Mouse (Mus musculus) layer of hippocampus, adult 6 months (tissue): Measurements from ENCODE around the gene Gm9970. TPM values are rescaled to one million over a fixed set of nuclear protein-coding genes. Genes with fewer than 3 reads are reported as not detected.

ENCODE experiments used
- long read RNA-seq, 2 experiments: library from polyadenylated mRNA; unstranded; transcript quantifications; one replicate each; pipeline ENCODE4 v2.0.0; 2019 to 2020
- polyA plus RNA-seq: library from polyadenylated mRNA; unstranded; fragments of <200 nt; fragmentation: Nextera tagmentation; gene quantifications from 2 replicates; pipeline ENCODE4 v1.2.3, GENCODE M21; 2021

Gene Gm9970
- polyA plus RNA-seq: not detected in 2 replicates
- long read RNA-seq, experiment 1: 0 reads
- long read RNA-seq, experiment 2: 0 reads

GRCm38 (mm10) chr5:31240637-31241521 lies at the start of gene Gm9970, which contains the start of gene Nrbp1:
Gm9970 (minus strand) TSS chr5:31241232.
Nrbp1 (plus strand) TSS chr5:31240864.

GRCm38 (mm10) chr5:31251541-31252101 lies 10.6 kb upstream of the Gm9970 start, which contains the start of gene Krtcap3:
Krtcap3 (plus strand) TSS chr5:31251691.

DNA sequence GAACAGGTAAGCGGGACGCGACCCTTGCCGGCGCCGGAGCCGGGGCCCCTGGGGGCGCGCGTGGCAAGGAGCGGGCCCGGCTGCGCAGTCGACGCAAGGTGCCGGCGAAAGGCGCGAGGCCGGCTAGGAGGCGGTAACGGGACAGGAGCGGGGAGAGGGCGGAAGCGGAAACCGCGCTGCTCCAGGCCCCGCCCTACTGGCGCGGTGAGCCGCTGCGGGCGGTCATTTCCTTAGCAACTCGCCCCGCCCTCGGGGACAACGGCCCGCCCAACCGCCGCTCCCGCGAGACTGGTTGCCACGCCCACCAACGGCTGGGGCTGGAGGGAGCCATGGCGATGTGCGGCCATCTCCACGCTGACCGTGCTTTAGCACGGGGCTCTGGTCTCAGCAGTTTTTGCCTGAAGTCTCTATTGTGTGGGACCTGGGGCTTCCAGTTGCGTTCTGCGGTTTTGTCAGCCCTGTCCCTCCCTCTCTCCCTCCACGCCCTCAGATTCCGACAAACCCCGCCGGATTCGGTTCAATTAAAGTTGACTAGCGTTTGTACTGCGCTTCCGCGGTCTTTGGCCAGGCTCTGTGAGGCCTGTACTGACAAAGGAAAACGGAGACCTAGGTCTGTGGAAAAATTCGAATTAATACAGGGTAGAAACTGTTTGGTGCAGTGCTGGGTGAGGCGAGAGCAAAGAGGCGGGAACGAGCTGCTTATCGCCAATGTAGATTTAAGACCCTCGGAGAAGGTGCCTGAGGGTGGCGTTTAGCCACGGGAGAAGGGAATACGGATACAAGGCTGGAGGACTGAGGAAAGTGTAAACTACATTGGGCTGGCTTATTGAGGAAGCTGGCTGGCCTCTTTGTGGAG lies 20.4 kb downstream of the Gm9970 start, which contains the start of gene Ppm1g:
Gene Ppm1g (minus strand): TSS at position 240 of the 856 bp plus-strand sequence.

DNA sequence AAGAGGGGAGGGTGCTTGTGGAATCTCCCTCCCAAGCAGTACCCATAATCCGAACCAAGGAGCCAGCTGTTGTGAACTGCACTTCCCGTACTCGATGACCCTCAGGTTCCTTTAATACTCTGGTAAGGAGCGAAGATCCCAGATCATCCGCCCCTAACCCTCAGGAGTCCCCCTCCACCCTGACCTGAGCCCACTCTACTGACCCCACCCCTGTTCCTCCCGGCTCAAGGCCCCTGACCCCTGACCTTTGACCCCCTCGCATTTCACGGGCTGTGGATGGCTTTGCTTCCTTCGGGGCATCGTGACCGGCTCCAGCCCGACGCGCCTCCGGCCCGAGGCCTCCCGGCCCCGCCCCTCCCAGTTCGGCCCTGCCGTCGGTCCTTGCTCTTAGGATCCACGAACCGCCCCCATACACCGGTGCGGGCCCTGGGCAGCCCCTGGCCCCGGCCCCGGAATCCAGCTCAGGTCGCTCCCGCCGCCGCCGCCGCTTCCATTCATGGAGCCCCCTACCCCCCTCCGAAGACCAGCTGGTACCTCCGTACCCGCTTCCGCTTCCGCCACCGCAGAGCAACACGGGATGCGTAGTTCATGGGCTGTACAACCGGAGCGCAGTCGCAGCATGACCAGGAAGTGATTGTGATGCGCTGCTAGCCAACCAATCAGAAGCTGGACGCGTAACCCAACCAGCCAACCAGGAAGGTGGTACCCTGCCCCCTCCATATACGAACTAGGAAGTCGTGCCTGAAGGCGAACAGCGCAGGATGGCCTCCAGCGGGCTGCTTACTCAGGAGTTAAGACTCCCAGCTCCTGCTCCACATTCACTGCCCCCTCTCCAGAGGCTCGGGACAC lies 39.1 kb downstream of the Gm9970 start, which contains the start of gene Zfp513:
Gene Zfp513 (minus strand): TSS at position 562 of the 849 bp plus-strand sequence.

DNA sequence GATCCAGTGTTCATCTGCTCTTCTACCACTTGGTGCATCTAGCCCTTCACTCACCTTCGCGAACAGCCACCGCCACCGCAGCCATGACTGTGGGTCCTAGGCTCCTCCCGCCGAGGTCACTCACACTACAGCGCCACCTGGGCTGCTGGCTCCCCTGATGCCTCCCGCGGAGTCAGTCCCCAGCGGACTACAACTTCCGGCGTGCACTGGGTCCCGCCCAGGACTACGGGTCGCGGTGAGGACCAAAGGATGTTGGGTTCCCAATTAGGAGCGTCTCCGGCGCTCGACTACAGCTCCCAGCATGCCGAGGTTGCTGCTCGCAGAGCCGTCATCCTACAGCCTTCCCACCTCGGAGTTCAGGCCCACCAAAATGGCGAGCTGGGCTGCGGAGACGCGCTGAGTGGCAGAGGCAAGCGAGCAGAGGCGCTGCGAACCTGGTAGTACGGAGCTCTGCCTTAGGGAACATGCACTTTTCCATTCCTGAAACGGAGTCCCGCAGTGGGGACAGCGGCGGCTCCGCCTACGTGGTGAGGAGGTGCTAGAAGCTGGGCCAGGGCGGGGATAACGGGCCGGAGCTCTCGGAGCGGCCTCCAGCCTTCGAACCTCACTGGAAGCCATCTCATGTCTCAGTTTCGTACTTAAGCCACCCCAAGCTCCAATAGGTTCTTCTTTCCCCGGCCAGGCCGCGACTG lies 47.9 kb downstream of the Gm9970 start, which contains the start of the genes Snx17 and Eif2b4:
Gene Snx17 (plus strand): TSS at position 289 of the 692 bp plus-strand sequence.
Gene Eif2b4 (minus strand): TSS at position 492 of the 692 bp plus-strand sequence.

Other genes starting within 250 kb of the Gm9970 start
- 231 and 258 TPM in 2 replicates for gene Atraid, start 192.9 kb downstream of the Gm9970 start, polyA plus RNA-seq
- 9.8 and 12.6 TPM in 2 replicates for gene Slc5a6, start 192.3 kb downstream of the Gm9970 start, polyA plus RNA-seq
- gene Cad, start 186.5 kb downstream of the Gm9970 start, polyA plus RNA-seq: 2.9 and 3.1 TPM in 2 replicates
- not detected in 2 replicates for gene Dnajc5g, start 134.9 kb downstream of the Gm9970 start, polyA plus RNA-seq
- gene Slc30a3, start 133.0 kb downstream of the Gm9970 start, polyA plus RNA-seq: 88.3 and 99.3 TPM in 2 replicates
- gene Trim54, start 124.5 kb downstream of the Gm9970 start, polyA plus RNA-seq: 0.15 and 0.33 TPM in 2 replicates
- gene Ucn, start 102.4 kb downstream of the Gm9970 start, polyA plus RNA-seq: not detected in 2 replicates
- 139 and 146 TPM in 2 replicates for gene Mpv17, start 87.0 kb downstream of the Gm9970 start, polyA plus RNA-seq
- gene Gm29609, start 61.3 kb downstream of the Gm9970 start, polyA plus RNA-seq: 0.70 and 2.9 TPM in 2 replicates
- gene Gtf3c2, start 61.1 kb downstream of the Gm9970 start, polyA plus RNA-seq: 12.4 and 12.7 TPM in 2 replicates
- gene Snx17, start 48.0 kb downstream of the Gm9970 start, polyA plus RNA-seq: 112 and 117 TPM in 2 replicates
- gene Eif2b4, start 47.8 kb downstream of the Gm9970 start, polyA plus RNA-seq: 31.6 and 46.9 TPM in 2 replicates
- 1.6 and 1.9 TPM in 2 replicates for gene Zfp513, start 38.9 kb downstream of the Gm9970 start, polyA plus RNA-seq
- 79.7 and 95.6 TPM in 2 replicates for gene Ppm1g, start 20.5 kb downstream of the Gm9970 start, polyA plus RNA-seq
- gene Nrbp1, start 368 bp downstream of the Gm9970 start, polyA plus RNA-seq: 75.4 and 80.3 TPM in 2 replicates
- 0.77 and 2.4 TPM in 2 replicates for gene Krtcap3, start 10.5 kb upstream of the Gm9970 start, polyA plus RNA-seq
- gene Ift172, start 49.9 kb upstream of the Gm9970 start, polyA plus RNA-seq: 13.4 and 15.4 TPM in 2 replicates
- 72.5 and 92.3 TPM in 2 replicates for gene Fndc4, start 54.8 kb upstream of the Gm9970 start, polyA plus RNA-seq
- not detected in 2 replicates for gene Gckr, start 56.2 kb upstream of the Gm9970 start, polyA plus RNA-seq
- 20.5 and 27.4 TPM in 2 replicates for gene Zfp512, start 211.2 kb upstream of the Gm9970 start, polyA plus RNA-seq
- not detected in 2 replicates for gene 4930548H24Rik, start 244.5 kb upstream of the Gm9970 start, polyA plus RNA-seq